Mouse (Mus musculus): ENCODE results near the gene Gpx8. TPM values are rescaled to one million over a fixed set of nuclear protein-coding genes. Genes with fewer than 3 reads are reported as not detected.

Gene Gpx8
- polyA plus RNA-seq, 1 experiment: 1.9 TPM

DNA sequence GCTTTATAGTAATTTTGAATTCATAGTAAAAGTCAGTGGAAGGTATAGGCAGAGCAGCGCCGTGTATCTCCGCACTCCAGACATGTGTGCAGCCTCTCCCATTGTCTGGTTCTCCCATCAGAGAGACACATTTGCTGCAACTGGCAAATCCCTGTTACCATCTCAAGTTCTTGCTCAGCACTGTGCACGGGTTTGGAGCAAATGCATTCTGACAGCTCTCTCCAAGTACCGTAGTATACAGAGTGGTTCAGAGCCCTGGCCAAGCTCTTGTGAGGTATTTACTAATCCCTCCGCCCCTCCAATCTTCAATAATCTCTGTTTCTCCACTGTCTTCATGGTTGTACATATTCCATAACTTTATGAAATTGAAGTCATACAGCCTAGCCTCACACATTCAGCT lies 33.5 kb downstream of the Gpx8 start:
- peaks cover 6% of the 10 kb centered on the region for H3K4me1 ChIP-seq (replicated peaks; ENCODE audit: control insufficient read depth, insufficient read depth, low read length)
- no peaks in the 10 kb centered on the region for H3K27me3 ChIP-seq (ENCODE audit: control insufficient read depth, insufficient read depth, low read length)
- H3K27ac ChIP-seq (ENCODE audit: control insufficient read depth, insufficient read depth, low read length): no peak overlapping the region
- H3K4me3 ChIP-seq (ENCODE audit: control insufficient read depth, insufficient read depth, low read length): no peak overlapping the region
- TF ChIP-seq POLR2A (IDR thresholded peaks at IDR 0.05; ENCODE audit: control insufficient read depth, extremely low read depth, insufficient read depth, low read length, poor library complexity): no peak
- TF ChIP-seq CTCF (IDR thresholded peaks at IDR 0.05; ENCODE audit: borderline replicate concordance, control insufficient read depth, extremely low read depth, insufficient read depth, low read length, poor library complexity): no peak
- H3K36me3 ChIP-seq (ENCODE audit: control insufficient read depth, insufficient read depth, low read length): no peaks in the 10 kb centered on the region
- DNase-seq: no peak
- 80% methylated on average over 6 of the region's 6 CpGs for WGBS

DNA sequence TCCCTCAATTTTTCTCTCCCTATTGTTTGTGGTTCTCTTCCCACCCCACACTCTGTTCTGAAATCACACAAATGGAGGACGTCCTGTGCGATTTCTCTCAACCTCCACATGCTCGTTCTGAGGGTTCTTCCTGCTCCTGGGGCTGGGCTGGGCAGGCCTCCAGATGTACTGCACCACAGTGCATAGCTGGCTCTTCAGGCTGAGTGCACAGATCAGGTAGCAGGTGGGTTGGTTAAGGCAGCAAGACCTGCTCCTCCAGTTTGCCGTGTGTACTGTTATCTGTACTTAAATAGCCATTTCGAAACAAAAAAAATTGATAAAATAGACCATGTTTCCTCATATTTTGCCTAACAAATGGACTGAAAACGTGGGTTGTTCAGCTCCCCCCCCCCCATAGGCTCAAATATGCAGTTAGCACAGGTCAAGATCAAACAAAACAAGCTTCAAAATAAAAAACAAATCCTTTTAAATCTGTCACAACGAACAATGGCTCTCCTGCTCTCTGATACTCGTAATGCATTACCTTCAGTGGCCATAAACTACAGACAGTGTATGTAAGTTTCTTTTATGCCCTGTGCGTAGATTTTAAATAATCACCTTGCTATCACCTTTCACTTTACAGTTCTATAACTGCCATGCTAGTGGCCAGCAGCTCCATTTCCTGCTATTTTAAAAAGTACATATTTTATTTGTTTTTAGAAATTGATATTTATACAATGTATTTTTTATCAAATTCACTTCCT lies 45.5 kb downstream of the Gpx8 start:
- Histone ChIP-seq H3K27me3 (ENCODE audit: control insufficient read depth, insufficient read depth, low read length) (no peaks in the 10 kb centered on the region; the same call in 1 of the 2 replicates), H3K36me3 (ENCODE audit: control insufficient read depth, insufficient read depth, low read length) (no peaks in the 10 kb centered on the region), H3K4me3 (ENCODE audit: control insufficient read depth, insufficient read depth, low read length) (no peak overlapping the region), H3K27ac (ENCODE audit: control insufficient read depth, insufficient read depth, low read length) (no peak overlapping the region), H3K4me1 (replicated peaks; ENCODE audit: control insufficient read depth, insufficient read depth, low read length) (peaks cover 9% of the 10 kb centered on the region; the same call in 1 of the 2 replicates)
- no peak for TF ChIP-seq POLR2A (IDR thresholded peaks at IDR 0.05; ENCODE audit: control insufficient read depth, extremely low read depth, insufficient read depth, low read length, poor library complexity)
- TF ChIP-seq CTCF (IDR thresholded peaks at IDR 0.05; ENCODE audit: borderline replicate concordance, control insufficient read depth, extremely low read depth, insufficient read depth, low read length, poor library complexity): no peak
- no peak for DNase-seq
- 52% methylated on average over 9 of the region's 9 CpGs for WGBS

DNA sequence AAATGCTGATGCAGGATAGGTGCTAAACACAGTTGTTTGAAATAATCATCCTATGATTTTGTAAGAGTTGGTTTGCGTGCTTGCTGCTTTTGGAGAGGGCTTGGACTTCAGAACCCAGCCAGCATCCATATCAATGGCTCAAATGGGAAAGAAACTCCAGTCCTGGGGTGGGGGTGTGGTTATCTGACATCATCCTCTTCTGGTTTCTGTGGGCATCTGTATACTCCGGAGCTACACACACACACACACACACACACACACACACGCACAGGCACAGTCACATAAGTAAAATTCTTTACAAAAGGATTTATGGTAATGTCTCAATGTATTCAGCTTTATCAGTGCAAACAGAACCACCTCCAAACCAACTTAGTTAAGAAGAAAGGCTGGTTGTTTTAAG lies 46.1 kb downstream of the Gpx8 start:
- peaks cover 9% of the 10 kb centered on the region; the same call in 1 of the 2 replicates for H3K4me1 ChIP-seq (replicated peaks; ENCODE audit: control insufficient read depth, insufficient read depth, low read length)
- TF ChIP-seq POLR2A (IDR thresholded peaks at IDR 0.05; ENCODE audit: control insufficient read depth, extremely low read depth, insufficient read depth, low read length, poor library complexity) (no peak), CTCF (IDR thresholded peaks at IDR 0.05; ENCODE audit: borderline replicate concordance, control insufficient read depth, extremely low read depth, insufficient read depth, low read length, poor library complexity) (no peak)
- H3K27me3 ChIP-seq (ENCODE audit: control insufficient read depth, insufficient read depth, low read length): no peaks in the 10 kb centered on the region; the same call in 1 of the 2 replicates
- DNase-seq: no peak
- H3K27ac ChIP-seq (ENCODE audit: control insufficient read depth, insufficient read depth, low read length): no peak overlapping the region
- 64% methylated on average over 3 of the region's 3 CpGs for WGBS
- H3K4me3 ChIP-seq (ENCODE audit: control insufficient read depth, insufficient read depth, low read length): no peak overlapping the region
- no peaks in the 10 kb centered on the region for H3K36me3 ChIP-seq (ENCODE audit: control insufficient read depth, insufficient read depth, low read length)

DNA sequence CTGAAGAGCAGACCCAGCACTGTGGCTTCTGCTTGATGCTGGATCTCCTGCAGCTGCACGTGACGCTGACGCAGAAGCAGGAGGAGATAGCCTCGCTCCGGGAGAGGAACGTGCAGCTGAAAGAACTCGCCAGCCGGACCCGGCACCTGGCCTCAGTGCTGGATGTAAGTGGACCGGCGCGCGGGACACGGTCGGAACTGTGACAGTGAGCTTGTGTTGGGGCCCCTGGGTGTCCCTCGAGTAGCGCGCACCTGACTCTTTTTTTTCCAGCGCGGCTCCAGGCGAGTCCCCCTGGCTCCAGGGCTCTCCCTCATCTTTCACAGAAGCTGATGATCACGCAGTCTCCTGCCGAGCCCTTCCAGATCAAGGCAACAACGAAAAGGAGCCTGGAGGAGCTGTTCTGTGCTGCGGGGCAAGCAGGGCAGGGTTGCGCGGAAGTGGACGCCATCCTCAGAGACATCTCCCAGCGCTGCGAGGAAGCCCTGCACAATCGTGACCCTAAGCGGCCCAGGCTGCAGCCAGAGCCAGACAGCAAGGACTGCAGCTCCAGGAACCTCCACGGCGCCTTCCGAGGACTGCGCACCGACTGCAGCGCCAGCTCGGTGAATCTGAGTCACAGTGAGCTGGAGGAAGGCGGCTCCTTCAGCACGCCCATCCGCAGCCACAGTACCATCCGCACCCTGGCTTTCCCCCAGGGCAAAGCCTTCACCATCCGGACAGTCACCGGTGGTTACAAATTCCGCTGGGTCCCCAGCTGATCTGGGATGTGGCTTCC lies 47.6 kb downstream of the Gpx8 start:
- Histone ChIP-seq H3K27ac (ENCODE audit: control insufficient read depth, insufficient read depth, low read length) (no peak overlapping the region), H3K36me3 (ENCODE audit: control insufficient read depth, insufficient read depth, low read length) (no peaks in the 10 kb centered on the region)

DNA sequence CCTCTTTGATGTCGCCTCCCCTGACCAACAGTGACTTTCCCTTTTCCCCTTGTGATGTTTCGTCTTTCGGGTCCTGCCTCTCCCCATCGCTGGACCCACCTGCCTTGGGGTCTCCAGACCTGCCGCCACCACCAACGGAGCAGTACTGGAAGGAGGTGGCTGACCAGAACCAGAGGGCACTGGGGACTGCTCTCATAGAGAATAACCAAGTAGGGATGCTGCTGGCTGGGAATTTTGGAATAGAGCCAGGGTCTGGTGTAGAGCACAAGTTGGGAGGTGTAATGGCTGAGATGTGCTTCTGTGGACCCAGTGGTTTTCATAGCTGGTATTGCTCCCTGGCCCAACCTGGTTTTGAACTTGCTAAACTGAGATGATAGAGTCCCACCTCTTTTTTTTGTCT lies 48.8 kb downstream of the Gpx8 start:
- Histone ChIP-seq H3K4me3 (ENCODE audit: control insufficient read depth, insufficient read depth, low read length) (no peak overlapping the region), H3K27me3 (ENCODE audit: control insufficient read depth, insufficient read depth, low read length) (peaks cover 10% of the 10 kb centered on the region; the same call in 1 of the 2 replicates), H3K36me3 (ENCODE audit: control insufficient read depth, insufficient read depth, low read length) (no peaks in the 10 kb centered on the region), H3K4me1 (replicated peaks; ENCODE audit: control insufficient read depth, insufficient read depth, low read length) (peaks cover 18% of the 10 kb centered on the region), H3K27ac (ENCODE audit: control insufficient read depth, insufficient read depth, low read length) (no peak overlapping the region)
- no peak for DNase-seq
- TF ChIP-seq POLR2A (IDR thresholded peaks at IDR 0.05; ENCODE audit: control insufficient read depth, extremely low read depth, insufficient read depth, low read length, poor library complexity) (no peak), CTCF (IDR thresholded peaks at IDR 0.05; ENCODE audit: borderline replicate concordance, control insufficient read depth, extremely low read depth, insufficient read depth, low read length, poor library complexity) (no peak)
- 78% methylated on average over 6 of the region's 6 CpGs for WGBS

More for the DNA sequence above, 47.6 kb downstream of the Gpx8 start:
- Histone ChIP-seq H3K4me1 (replicated peaks; ENCODE audit: control insufficient read depth, insufficient read depth, low read length) (peaks cover 15% of the 10 kb centered on the region), H3K4me3 (ENCODE audit: control insufficient read depth, insufficient read depth, low read length) (peak overlapping the region; percentile 23), H3K27me3 (ENCODE audit: control insufficient read depth, insufficient read depth, low read length) (peaks cover 5% of the 10 kb centered on the region; the same call in 1 of the 2 replicates)
- no peak for TF ChIP-seq CTCF (IDR thresholded peaks at IDR 0.05; ENCODE audit: borderline replicate concordance, control insufficient read depth, extremely low read depth, insufficient read depth, low read length, poor library complexity)
- no peak for TF ChIP-seq POLR2A (IDR thresholded peaks at IDR 0.05; ENCODE audit: control insufficient read depth, extremely low read depth, insufficient read depth, low read length, poor library complexity)
- no peak for DNase-seq
- 1% methylated on average over 46 of the region's 46 CpGs for WGBS

DNA sequence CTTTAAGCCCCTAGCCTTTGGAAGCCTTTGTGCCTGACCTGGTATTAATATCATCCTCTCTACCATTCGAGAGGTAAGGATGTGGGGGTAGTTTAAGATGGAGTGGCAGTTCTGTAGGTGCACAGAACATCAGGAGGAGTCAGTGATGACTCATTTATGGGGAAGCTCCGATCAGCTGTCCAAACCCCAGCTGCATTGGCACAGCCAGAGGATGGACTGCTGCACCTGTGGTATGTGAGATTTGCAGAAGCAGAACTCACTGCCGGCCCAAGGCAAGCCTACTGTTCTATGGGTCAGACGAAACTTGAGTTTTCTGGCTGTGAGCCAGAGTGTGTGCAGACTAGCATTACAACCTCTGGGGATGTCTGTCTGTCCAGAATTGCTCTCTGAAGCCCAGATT lies 49.8 kb downstream of the Gpx8 start:
- Histone ChIP-seq H3K4me1 (replicated peaks; ENCODE audit: control insufficient read depth, insufficient read depth, low read length) (peaks cover 18% of the 10 kb centered on the region), H3K36me3 (ENCODE audit: control insufficient read depth, insufficient read depth, low read length) (no peaks in the 10 kb centered on the region), H3K27me3 (ENCODE audit: control insufficient read depth, insufficient read depth, low read length) (peaks cover 10% of the 10 kb centered on the region; the same call in 1 of the 2 replicates), H3K4me3 (ENCODE audit: control insufficient read depth, insufficient read depth, low read length) (no peak overlapping the region), H3K27ac (ENCODE audit: control insufficient read depth, insufficient read depth, low read length) (no peak overlapping the region)
- DNase-seq: no peak
- 22% methylated on average over 4 of the region's 4 CpGs for WGBS
- TF ChIP-seq CTCF (IDR thresholded peaks at IDR 0.05; ENCODE audit: borderline replicate concordance, control insufficient read depth, extremely low read depth, insufficient read depth, low read length, poor library complexity): no peak
- TF ChIP-seq POLR2A (IDR thresholded peaks at IDR 0.05; ENCODE audit: control insufficient read depth, extremely low read depth, insufficient read depth, low read length, poor library complexity): no peak
